Mouse (Mus musculus): ENCODE data around the gene Erich4. TPM values are rescaled to one million over a fixed set of nuclear protein-coding genes. Genes with fewer than 3 reads are reported as not detected.

Erich4 gene
- polyA plus RNA-seq (2014; fragmentation: Nextera tagmentation; extraction: Ambion mirVana): 0.29 and 0.32 TPM in 2 replicates

DNA sequence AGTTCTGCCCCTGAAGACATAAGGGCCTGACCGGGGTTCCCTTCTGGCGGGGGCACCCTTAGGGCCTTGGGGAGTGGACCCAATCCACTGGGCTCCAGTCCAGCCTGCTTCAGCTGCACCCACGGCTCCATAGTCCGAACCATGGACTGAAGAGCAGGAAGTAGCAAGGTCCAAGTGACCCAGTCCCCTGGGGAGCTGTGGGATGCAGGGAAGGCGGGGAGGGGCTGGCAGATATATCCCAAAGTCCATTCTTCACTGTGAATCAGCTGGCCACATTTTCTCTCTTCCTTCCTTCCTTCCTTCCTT is at the start of gene Erich4:
TSS of gene Erich4 (minus strand) at position 187 of the 306 bp plus-strand sequence.
- no peak within 1 kb of the TSS for H3K4me2 ChIP-seq (replicated peaks; ENCODE audit: low read depth, low read length)
- ATAC-seq (ENCODE audit: low FRiP score, low TSS enrichment): no peak
- no peaks in the 10 kb centered on the region for H3K9me3 ChIP-seq (ENCODE audit: control insufficient read depth, low read length)
- H3K36me3 ChIP-seq (ENCODE audit: control insufficient read depth, insufficient read depth, low read length): no peaks in the 10 kb centered on the region
- H3K4me3 ChIP-seq (ENCODE audit: low read length): no peak within 1 kb of the TSS
- H3K4me1 ChIP-seq (ENCODE audit: control insufficient read depth, insufficient read depth, low read length): peaks cover 7% of the 10 kb centered on the region; the same call in 1 of the 2 replicates
- no peaks in the 10 kb centered on the region for H3K27me3 ChIP-seq (ENCODE audit: control insufficient read depth, insufficient read depth, low read length)
- no peak within 1 kb of the TSS for H3K27ac ChIP-seq (ENCODE audit: low read depth, low read length)
- H3K9ac ChIP-seq (ENCODE audit: low read depth, low read length): no peak within 1 kb of the TSS
- WGBS: 84% methylated on average over 5 of the region's 5 CpGs

DNA sequence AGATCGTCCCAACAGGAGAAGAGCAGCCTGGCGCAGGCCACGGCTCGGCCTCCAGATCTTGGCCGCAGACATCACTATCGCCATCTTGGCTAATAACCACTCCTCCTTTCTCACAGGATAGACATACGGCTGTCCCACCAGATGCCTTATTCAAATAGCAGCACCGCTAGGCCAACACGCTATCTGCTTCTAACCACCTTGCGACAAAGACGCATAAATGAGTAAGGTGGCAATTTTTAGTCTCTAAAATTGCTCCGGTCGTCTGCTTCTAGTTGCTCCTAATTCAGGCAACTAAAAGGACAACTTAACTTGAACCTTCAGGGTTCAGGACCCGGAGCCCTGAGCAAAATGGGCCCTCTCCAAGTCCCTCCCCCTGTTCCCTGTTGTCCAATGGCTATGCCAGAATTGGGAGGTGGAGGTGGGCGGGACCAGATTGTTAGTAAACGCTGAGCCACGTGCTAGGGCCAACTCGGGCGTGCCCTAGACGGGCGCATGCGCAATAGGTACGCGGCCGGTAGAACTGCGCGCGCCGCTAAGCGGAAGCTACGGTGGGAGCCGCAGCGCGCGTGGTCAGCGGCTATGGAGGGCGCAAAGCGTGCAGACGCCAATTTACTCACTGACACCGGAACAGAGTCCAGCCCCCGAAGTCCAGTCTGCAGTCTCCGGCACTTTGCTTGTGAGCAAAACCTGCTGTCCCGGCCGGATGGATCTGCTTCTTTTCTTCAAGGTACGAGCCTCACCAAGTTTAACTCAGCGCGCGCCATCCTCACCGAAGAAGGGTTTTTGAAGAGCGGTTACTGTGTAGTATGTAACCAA is 43.2 kb upstream of the Erich4 start, which contains the start of the genes Bckdha and Exosc5:
TSS of gene Bckdha (minus strand) at position 325 of the 816 bp plus-strand sequence.
TSS of gene Exosc5 (plus strand) at position 508 of the 816 bp plus-strand sequence.
- Histone ChIP-seq H3K27ac (ENCODE audit: low read depth, low read length) (peak within 1 kb of the TSS; percentile 10; the same call in 1 of the 2 replicates), H3K9ac (ENCODE audit: low read depth, low read length) (peak within 1 kb of the TSS; percentile 74), H3K4me1 (ENCODE audit: control insufficient read depth, insufficient read depth, low read length) (peaks cover 10% of the 10 kb centered on the region; the same call in 1 of the 2 replicates), H3K4me2 (replicated peaks; ENCODE audit: low read depth, low read length) (peak within 1 kb of the TSS; percentile 82), H3K9me3 (ENCODE audit: control insufficient read depth, low read length) (no peaks in the 10 kb centered on the region), H3K4me3 (ENCODE audit: low read length) (peak within 1 kb of the TSS; percentile 70), H3K27me3 (ENCODE audit: control insufficient read depth, insufficient read depth, low read length) (no peaks in the 10 kb centered on the region), H3K36me3 (ENCODE audit: control insufficient read depth, insufficient read depth, low read length) (peaks cover 12% of the 10 kb centered on the region)
- 1% methylated on average over 50 of the region's 50 CpGs for WGBS
- ATAC-seq (ENCODE audit: low FRiP score, low TSS enrichment): peak; percentile 99

DNA sequence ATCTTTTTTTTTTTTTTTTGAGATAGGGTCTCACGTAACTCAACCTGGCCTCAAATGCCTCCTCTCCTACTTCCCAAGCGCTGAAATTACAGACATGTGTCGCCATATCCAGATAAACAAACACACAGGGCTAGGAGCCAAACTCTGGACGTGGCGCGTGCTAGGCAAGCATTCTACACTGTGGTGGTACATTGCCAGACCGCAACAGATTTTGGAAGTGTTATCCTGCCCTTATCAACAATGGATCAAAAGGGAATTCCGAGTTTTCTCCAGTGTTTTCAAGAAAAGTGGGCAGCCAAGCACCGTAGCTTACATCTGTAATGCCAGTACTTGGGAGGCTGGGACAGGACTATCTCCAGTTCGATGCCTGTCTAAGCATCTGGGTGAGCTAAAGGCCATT is 42.1 kb upstream of the Erich4 start:
- Histone ChIP-seq H3K36me3 (ENCODE audit: control insufficient read depth, insufficient read depth, low read length) (peaks cover 5% of the 10 kb centered on the region; the same call in 1 of the 2 replicates), H3K9ac (ENCODE audit: low read depth, low read length) (peak overlapping the region; percentile 74; the same call in 1 of the 2 replicates), H3K4me3 (ENCODE audit: low read length) (peak overlapping the region; percentile 70), H3K9me3 (ENCODE audit: control insufficient read depth, low read length) (no peaks in the 10 kb centered on the region), H3K27me3 (ENCODE audit: control insufficient read depth, insufficient read depth, low read length) (no peaks in the 10 kb centered on the region), H3K4me1 (ENCODE audit: control insufficient read depth, insufficient read depth, low read length) (peaks cover 10% of the 10 kb centered on the region; the same call in 1 of the 2 replicates), H3K27ac (ENCODE audit: low read depth, low read length) (no peak overlapping the region), H3K4me2 (replicated peaks; ENCODE audit: low read depth, low read length) (peak overlapping the region; percentile 82)
- ATAC-seq (ENCODE audit: low FRiP score, low TSS enrichment): no peak
- 35% methylated on average over 10 of the region's 10 CpGs for WGBS

DNA sequence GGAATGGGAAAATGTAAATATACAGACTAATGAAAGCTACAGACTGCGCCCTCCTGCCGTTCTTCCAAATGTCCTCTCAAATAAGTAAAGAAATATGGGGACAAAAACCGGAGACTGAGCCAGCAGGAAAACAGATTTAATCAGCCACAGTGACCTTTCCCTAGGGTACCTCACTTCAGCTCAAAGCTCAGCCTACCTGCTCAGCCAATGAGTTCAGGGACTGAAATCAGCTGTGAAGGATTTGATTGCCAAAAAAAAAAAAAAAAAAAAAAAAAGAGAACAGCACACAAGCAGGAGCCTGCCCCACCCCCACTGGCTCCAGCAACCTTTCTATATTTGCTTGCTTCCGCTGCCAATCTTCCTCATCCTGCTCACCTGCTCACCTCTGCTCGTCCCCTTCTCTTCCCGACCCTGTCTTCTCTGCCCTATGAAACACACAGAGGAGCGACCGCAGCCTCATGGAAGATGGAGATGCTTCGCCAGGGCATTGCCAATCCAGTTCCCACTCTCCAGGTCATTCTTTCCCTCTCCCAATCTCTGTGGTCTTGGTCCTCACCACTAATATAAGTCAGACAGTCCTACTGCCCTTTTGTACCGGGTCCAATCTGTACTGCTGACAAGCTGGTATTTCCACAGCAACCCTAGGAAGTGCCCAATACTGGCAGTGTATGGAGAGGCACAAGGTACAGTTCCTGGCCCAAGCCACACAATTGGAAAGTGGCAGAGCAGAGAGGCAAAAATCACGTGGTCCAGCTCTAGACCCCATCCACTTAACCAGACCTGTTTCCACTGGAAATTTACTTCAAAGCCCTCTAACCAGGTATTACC is 40.1 kb upstream of the Erich4 start:
- H3K9ac ChIP-seq (ENCODE audit: low read depth, low read length): no peak overlapping the region
- H3K27me3 ChIP-seq (ENCODE audit: control insufficient read depth, insufficient read depth, low read length): no peaks in the 10 kb centered on the region
- H3K4me3 ChIP-seq (ENCODE audit: low read length): no peak overlapping the region
- no peaks in the 10 kb centered on the region for H3K9me3 ChIP-seq (ENCODE audit: control insufficient read depth, low read length)
- no peaks in the 10 kb centered on the region for H3K36me3 ChIP-seq (ENCODE audit: control insufficient read depth, insufficient read depth, low read length)
- no peak for ATAC-seq (ENCODE audit: low FRiP score, low TSS enrichment)
- no peak overlapping the region for H3K27ac ChIP-seq (ENCODE audit: low read depth, low read length)
- WGBS: 86% methylated on average over 11 of the region's 11 CpGs
- H3K4me1 ChIP-seq (ENCODE audit: control insufficient read depth, insufficient read depth, low read length): peaks cover 10% of the 10 kb centered on the region; the same call in 1 of the 2 replicates
- H3K4me2 ChIP-seq (replicated peaks; ENCODE audit: low read depth, low read length): no peak overlapping the region

DNA sequence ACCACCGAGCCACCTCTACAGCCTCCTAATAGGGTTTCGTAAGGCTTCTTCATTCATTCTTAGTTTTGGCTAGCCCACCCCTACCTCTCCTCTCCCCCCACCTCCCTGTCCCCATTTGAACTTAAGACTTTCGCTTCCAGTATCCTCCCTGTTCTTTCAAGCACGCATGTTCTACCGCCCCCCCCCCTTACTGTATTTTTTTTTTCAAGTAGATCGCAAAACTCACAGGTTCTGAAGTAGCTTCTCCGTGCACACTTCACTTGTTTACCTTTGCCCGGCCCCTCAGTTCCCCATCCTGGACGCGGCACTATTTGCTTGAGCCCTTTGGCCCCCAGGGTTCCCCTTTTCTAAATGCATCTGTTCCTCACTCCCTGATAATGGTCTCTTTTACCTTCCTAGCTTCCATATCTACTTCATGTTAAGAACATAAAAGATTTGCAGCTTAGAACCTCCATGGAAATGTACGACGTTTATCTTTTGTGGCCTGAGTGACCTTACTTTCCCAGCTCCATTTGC is 36.6 kb upstream of the Erich4 start:
- H3K27me3 ChIP-seq (ENCODE audit: control insufficient read depth, insufficient read depth, low read length): no peaks in the 10 kb centered on the region
- 83% methylated on average over 12 of the region's 12 CpGs for WGBS
- ATAC-seq (ENCODE audit: low FRiP score, low TSS enrichment): no peak

DNA sequence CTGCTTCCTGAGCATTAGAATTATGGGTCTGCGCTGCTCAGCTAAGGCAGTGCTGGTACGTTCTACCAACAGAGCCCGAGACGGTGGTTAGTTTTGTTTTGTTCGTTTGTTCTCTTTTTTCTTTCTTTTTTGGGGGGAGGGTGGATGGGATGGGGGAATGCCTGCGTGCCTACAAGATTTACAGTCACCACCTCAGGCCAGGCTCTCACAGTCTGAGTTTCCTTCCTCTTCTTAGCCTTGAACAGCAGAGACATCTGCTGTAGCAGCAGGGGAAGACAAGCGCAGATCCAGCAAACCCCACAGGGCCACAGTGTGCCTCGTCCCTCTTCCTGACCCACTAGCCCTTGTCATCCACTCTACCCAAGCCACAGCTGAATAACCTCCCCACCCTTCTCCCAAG is 35.6 kb upstream of the Erich4 start:
- Histone ChIP-seq H3K4me3 (ENCODE audit: low read length) (no peak overlapping the region), H3K4me1 (ENCODE audit: control insufficient read depth, insufficient read depth, low read length) (no peaks in the 10 kb centered on the region), H3K9me3 (ENCODE audit: control insufficient read depth, low read length) (no peaks in the 10 kb centered on the region), H3K4me2 (replicated peaks; ENCODE audit: low read depth, low read length) (no peak overlapping the region), H3K27me3 (ENCODE audit: control insufficient read depth, insufficient read depth, low read length) (no peaks in the 10 kb centered on the region), H3K36me3 (ENCODE audit: control insufficient read depth, insufficient read depth, low read length) (no peaks in the 10 kb centered on the region; the same call in 1 of the 2 replicates), H3K27ac (ENCODE audit: low read depth, low read length) (no peak overlapping the region), H3K9ac (ENCODE audit: low read depth, low read length) (no peak overlapping the region)
- WGBS: 90% methylated on average over 8 of the region's 8 CpGs
- no peak for ATAC-seq (ENCODE audit: low FRiP score, low TSS enrichment)

More for the DNA sequence above, 36.6 kb upstream of the Erich4 start:
- Histone ChIP-seq H3K4me3 (ENCODE audit: low read length) (no peak overlapping the region), H3K9ac (ENCODE audit: low read depth, low read length) (no peak overlapping the region), H3K27ac (ENCODE audit: low read depth, low read length) (no peak overlapping the region), H3K4me2 (replicated peaks; ENCODE audit: low read depth, low read length) (no peak overlapping the region), H3K4me1 (ENCODE audit: control insufficient read depth, insufficient read depth, low read length) (peaks cover 2% of the 10 kb centered on the region; the same call in 1 of the 2 replicates), H3K36me3 (ENCODE audit: control insufficient read depth, insufficient read depth, low read length) (no peaks in the 10 kb centered on the region; the same call in 1 of the 2 replicates), H3K9me3 (ENCODE audit: control insufficient read depth, low read length) (no peaks in the 10 kb centered on the region)

DNA sequence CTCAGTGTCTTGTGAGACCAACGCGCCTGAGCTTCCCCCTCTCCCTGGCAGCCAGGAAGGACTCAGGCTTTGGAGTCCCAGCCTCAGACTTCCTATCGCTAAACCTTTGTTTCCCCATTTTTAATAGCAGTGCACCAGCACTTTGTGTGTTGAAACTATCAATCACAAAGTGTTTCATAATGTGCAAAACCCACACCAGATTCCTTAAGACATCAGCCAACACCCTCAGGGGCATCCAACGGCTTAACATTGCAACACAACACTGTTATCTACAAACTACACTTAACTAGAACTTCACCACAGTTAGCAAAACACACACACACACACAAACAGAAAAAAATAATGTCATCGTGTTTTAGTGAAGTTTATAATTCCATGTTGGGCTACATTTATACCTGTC is 34.1 kb upstream of the Erich4 start:
- Histone ChIP-seq H3K36me3 (ENCODE audit: control insufficient read depth, insufficient read depth, low read length) (no peaks in the 10 kb centered on the region; the same call in 1 of the 2 replicates), H3K27me3 (ENCODE audit: control insufficient read depth, insufficient read depth, low read length) (no peaks in the 10 kb centered on the region), H3K9ac (ENCODE audit: low read depth, low read length) (no peak overlapping the region), H3K4me1 (ENCODE audit: control insufficient read depth, insufficient read depth, low read length) (no peaks in the 10 kb centered on the region), H3K4me2 (replicated peaks; ENCODE audit: low read depth, low read length) (no peak overlapping the region), H3K4me3 (ENCODE audit: low read length) (no peak overlapping the region), H3K9me3 (ENCODE audit: control insufficient read depth, low read length) (no peaks in the 10 kb centered on the region), H3K27ac (ENCODE audit: low read depth, low read length) (no peak overlapping the region)
- WGBS: 83% methylated on average over 5 of the region's 5 CpGs
- ATAC-seq (ENCODE audit: low FRiP score, low TSS enrichment): no peak

DNA sequence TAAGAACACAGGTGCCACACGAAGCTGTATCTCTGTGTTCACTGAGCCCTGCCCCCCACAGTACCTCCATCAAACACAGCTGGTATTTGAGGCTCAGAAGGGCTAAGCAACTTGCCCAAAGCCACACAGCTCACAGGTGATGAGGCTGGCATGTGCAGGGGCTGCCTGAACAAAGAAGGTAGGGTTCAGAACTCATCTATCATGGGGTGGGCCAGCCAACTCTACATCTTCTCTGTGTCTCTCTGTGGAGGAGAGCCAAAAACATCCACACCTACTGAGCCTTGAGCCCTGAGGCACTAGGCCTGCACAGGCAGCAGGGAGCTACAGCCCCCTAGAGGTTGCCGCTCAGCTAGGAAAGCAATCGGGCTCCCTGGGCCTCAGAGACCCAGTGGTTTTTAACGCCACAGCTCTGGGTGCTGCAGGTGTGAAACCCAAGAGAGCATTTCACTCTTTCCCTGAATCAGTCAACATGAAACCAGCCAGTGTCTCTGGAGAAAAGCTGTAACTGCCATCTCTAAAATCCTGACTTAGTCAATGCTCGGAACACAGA is 32.0 kb upstream of the Erich4 start:
- no peak overlapping the region for H3K9ac ChIP-seq (ENCODE audit: low read depth, low read length)
- H3K27me3 ChIP-seq (ENCODE audit: control insufficient read depth, insufficient read depth, low read length): no peaks in the 10 kb centered on the region
- no peak for ATAC-seq (ENCODE audit: low FRiP score, low TSS enrichment)
- no peak overlapping the region for H3K4me3 ChIP-seq (ENCODE audit: low read length)
- no peak overlapping the region for H3K27ac ChIP-seq (ENCODE audit: low read depth, low read length)
- H3K4me2 ChIP-seq (replicated peaks; ENCODE audit: low read depth, low read length): no peak overlapping the region
- no peaks in the 10 kb centered on the region for H3K9me3 ChIP-seq (ENCODE audit: control insufficient read depth, low read length)
- no peaks in the 10 kb centered on the region; the same call in 1 of the 2 replicates for H3K36me3 ChIP-seq (ENCODE audit: control insufficient read depth, insufficient read depth, low read length)
- no peaks in the 10 kb centered on the region for H3K4me1 ChIP-seq (ENCODE audit: control insufficient read depth, insufficient read depth, low read length)
- WGBS: 64% methylated on average over 5 of the region's 5 CpGs
